Mouse (Mus musculus) layer of hippocampus, postnatal 14 days (tissue): ENCODE results near the gene Tm9sf4. TPM values are rescaled to one million over a fixed set of nuclear protein-coding genes. Genes with fewer than 3 reads are reported as not detected.

ENCODE experiments used
- DNase-seq, 2 experiments: peaks; one replicate each; pipeline ENCODE4 v3.0.0; 2021 to 2022; ENCODE audit warnings: low spot score in 2 of 2, mixed read lengths in 1 of 2
- total RNA-seq, 2 experiments: library from RNA; stranded (reverse); gene quantifications; 2 replicates each; pipeline ENCODE4 v1.2.3; 2021

Tm9sf4 gene
- total RNA-seq, 2 experiments from 2014 or later = 93.0 to 93.3 TPM

GRCm38 (mm10) chr2:153256604-153257003 lies 95.5 kb downstream of the Tm9sf4 start:
- no peak for DNase-seq

- no peak for DNase-seq
These were observed 98.1 kb downstream of the Tm9sf4 start for GRCm38 (mm10) chr2:153259030-153259863.

Other genes starting within 250 kb of the Tm9sf4 start
- gene Mylk2, start 250.0 kb upstream of the Tm9sf4 start, total RNA-seq = under 1 TPM in 1 of 2 experiments, not detected in 1; 0.12 TPM
- gene Foxs1, start 228.1 kb upstream of the Tm9sf4 start, total RNA-seq = 1 to 10 TPM; 1.3 to 1.7 TPM
- 10 to 100 TPM; 26.1 to 27.1 TPM for gene Dusp15, start 209.6 kb upstream of the Tm9sf4 start, total RNA-seq
- gene Ttll9, start 198.8 kb upstream of the Tm9sf4 start, total RNA-seq = 1 to 10 TPM; 1.7 to 3.0 TPM
- gene Pdrg1, start 145.9 kb upstream of the Tm9sf4 start, total RNA-seq = 10 to 100 TPM; 34.0 to 37.4 TPM
- 1 to 10 TPM; 3.3 TPM for gene Xkr7, start 129.5 kb upstream of the Tm9sf4 start, total RNA-seq
- gene Ccm2l, start 95.3 kb upstream of the Tm9sf4 start, total RNA-seq = 1 to 10 TPM; 5.5 to 7.4 TPM
- 1 to 10 TPM; 2.2 to 2.4 TPM for gene Hck, start 52.8 kb upstream of the Tm9sf4 start, total RNA-seq
- gene Tspyl3, start 64.1 kb downstream of the Tm9sf4 start, total RNA-seq = 10 to 100 TPM; 25.7 to 26.1 TPM
- gene Plagl2, start 80.1 kb downstream of the Tm9sf4 start, total RNA-seq = 1 to 10 TPM; 4.5 to 5.3 TPM
- 10 to 100 TPM; 16.0 to 18.0 TPM for gene Pofut1, start 80.2 kb downstream of the Tm9sf4 start, total RNA-seq
- 10 to 100 TPM; 63.5 to 69.2 TPM for gene Kif3b, start 130.1 kb downstream of the Tm9sf4 start, total RNA-seq
- gene Asxl1, start 184.5 kb downstream of the Tm9sf4 start, total RNA-seq = 10 to 100 TPM; 34.6 to 34.7 TPM